Mouse (Mus musculus): Measurements from ENCODE around the gene Nbas. TPM values are rescaled to one million over a fixed set of nuclear protein-coding genes. Genes with fewer than 3 reads are reported as not detected.

Nbas gene
- total and polyA plus RNA-seq, 2 experiments from 2014 or later, result 12.4 to 41.4 TPM

DNA sequence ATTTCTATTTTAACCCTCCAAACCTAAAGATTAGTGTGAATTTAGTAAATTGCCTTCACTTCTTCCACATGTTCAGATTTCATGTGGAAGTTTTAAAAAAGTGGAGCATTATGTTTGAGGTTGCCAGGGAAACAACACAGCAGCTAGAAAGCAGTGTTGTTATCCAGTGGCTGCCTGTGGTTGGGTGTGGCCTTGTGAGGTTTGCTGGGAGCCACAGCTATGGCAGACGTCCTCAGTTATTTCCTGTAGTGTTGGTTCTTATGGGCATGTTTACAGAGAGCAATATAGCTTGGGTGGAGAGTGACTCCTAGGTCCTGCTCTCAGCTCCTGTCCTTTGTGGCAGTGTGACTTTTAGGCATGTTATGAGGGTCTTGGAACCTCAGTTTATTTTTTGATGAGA, 249.1 kb downstream of the Nbas start:
- Histone ChIP-seq H3K36me3 (ENCODE audit: insufficient read depth, low read length) (peaks cover 5% of the 10 kb centered on the region; the same call in 1 of the 2 replicates), H3K27ac (ENCODE audit: low read depth, low read length) (no peak overlapping the region), H3K9ac (replicated peaks; ENCODE audit: low read length, poor library complexity, severe bottlenecking) (no peak overlapping the region), H3K9me3 (ENCODE audit: low read length) (no peaks in the 10 kb centered on the region), H3K4me1 (ENCODE audit: insufficient read depth, low read length) (no peaks in the 10 kb centered on the region), H3K4me2 (ENCODE audit: low read depth, low read length, poor library complexity, severe bottlenecking) (no peak overlapping the region), H3K27me3 (ENCODE audit: insufficient read depth, low read length) (no peaks in the 10 kb centered on the region), H3K4me3 (ENCODE audit: low read depth, low read length) (no peak overlapping the region)
- ATAC-seq (ENCODE audit: low FRiP score) (no peak), DNase-seq (ENCODE audit: low spot score) (no peak)
- WGBS, result 33% methylated on average over 1 of the region's 1 CpGs
- no peak for TF ChIP-seq CTCF (IDR thresholded peaks at IDR 0.05)

DNA sequence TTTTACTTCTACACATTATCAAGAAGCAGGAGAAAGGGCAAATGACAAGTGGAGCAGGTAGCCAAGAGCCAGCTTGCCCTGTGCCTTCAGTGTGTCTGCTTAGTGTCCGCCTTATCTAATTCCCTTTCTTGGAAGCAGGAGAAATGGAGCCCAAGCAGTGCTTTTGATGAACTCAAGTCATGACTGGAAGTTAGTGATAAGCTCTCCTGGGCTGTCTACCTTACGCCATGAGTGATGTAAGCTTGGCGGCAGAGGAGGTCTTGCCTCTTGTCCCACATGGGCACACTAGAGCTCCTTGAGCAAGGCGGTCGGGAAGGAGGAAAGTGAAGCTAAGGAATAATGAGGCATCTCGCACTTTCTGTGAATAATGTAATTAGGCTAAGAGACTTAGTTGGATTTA, 250.5 kb downstream of the Nbas start:
- Histone ChIP-seq H3K9me3 (ENCODE audit: low read length) (no peaks in the 10 kb centered on the region), H3K27ac (ENCODE audit: low read depth, low read length) (no peak overlapping the region), H3K4me2 (ENCODE audit: low read depth, low read length, poor library complexity, severe bottlenecking) (no peak overlapping the region), H3K9ac (replicated peaks; ENCODE audit: low read length, poor library complexity, severe bottlenecking) (no peak overlapping the region), H3K4me1 (ENCODE audit: insufficient read depth, low read length) (no peaks in the 10 kb centered on the region), H3K27me3 (ENCODE audit: insufficient read depth, low read length) (no peaks in the 10 kb centered on the region), H3K4me3 (ENCODE audit: low read depth, low read length) (no peak overlapping the region), H3K36me3 (ENCODE audit: insufficient read depth, low read length) (peaks cover 5% of the 10 kb centered on the region; the same call in 1 of the 2 replicates)
- DNase-seq (ENCODE audit: low spot score), result no peak
- TF ChIP-seq CTCF (IDR thresholded peaks at IDR 0.05), result no peak
- WGBS, result 85% methylated on average over 6 of the region's 6 CpGs
- ATAC-seq (ENCODE audit: low FRiP score), result no peak

- peak; percentile 52 for TF ChIP-seq CTCF (IDR thresholded peaks at IDR 0.05)
- Histone ChIP-seq H3K27ac (ENCODE audit: low read depth, low read length) (no peak overlapping the region), H3K4me3 (ENCODE audit: low read depth, low read length) (no peak overlapping the region), H3K36me3 (ENCODE audit: insufficient read depth, low read length) (0 out of 2 replicates have a peak, but pooled peaks cover 7% of the 10 kb centered on the region), H3K4me2 (ENCODE audit: low read depth, low read length, poor library complexity, severe bottlenecking) (no peak overlapping the region), H3K4me1 (ENCODE audit: insufficient read depth, low read length) (no peaks in the 10 kb centered on the region), H3K9ac (replicated peaks; ENCODE audit: low read length, poor library complexity, severe bottlenecking) (no peak overlapping the region), H3K9me3 (ENCODE audit: low read length) (no peaks in the 10 kb centered on the region), H3K27me3 (ENCODE audit: insufficient read depth, low read length) (no peaks in the 10 kb centered on the region)
- WGBS, result 86% methylated on average over 1 of the region's 1 CpGs
- DNase-seq (ENCODE audit: low spot score), result no peak
- ATAC-seq (ENCODE audit: low FRiP score), result no peak
Observed at GRCm38 (mm10) chr12:13532731-13533365, 263.9 kb downstream of the Nbas start.

- H3K36me3 ChIP-seq (ENCODE audit: insufficient read depth, low read length), result 0 out of 2 replicates have a peak, but pooled peaks cover 7% of the 10 kb centered on the region
- WGBS, result 89% methylated on average over 4 of the region's 4 CpGs
- no peak for TF ChIP-seq CTCF (IDR thresholded peaks at IDR 0.05)
- H3K9ac ChIP-seq (replicated peaks; ENCODE audit: low read length, poor library complexity, severe bottlenecking), result no peak overlapping the region
- H3K9me3 ChIP-seq (ENCODE audit: low read length), result no peaks in the 10 kb centered on the region
- no peaks in the 10 kb centered on the region for H3K4me1 ChIP-seq (ENCODE audit: insufficient read depth, low read length)
- DNase-seq (ENCODE audit: low spot score) (no peak), ATAC-seq (ENCODE audit: low FRiP score) (no peak)
- no peak overlapping the region for H3K4me3 ChIP-seq (ENCODE audit: low read depth, low read length)
- H3K27me3 ChIP-seq (ENCODE audit: insufficient read depth, low read length), result no peaks in the 10 kb centered on the region
- H3K27ac ChIP-seq (ENCODE audit: low read depth, low read length), result no peak overlapping the region
- no peak overlapping the region for H3K4me2 ChIP-seq (ENCODE audit: low read depth, low read length, poor library complexity, severe bottlenecking)
Observed at GRCm38 (mm10) chr12:13539171-13539570, 270.2 kb downstream of the Nbas start.

- no peak for ATAC-seq (ENCODE audit: low FRiP score)
- no peak for TF ChIP-seq CTCF (IDR thresholded peaks at IDR 0.05)
- DNase-seq (ENCODE audit: low spot score), result no peak
- WGBS, result 46% methylated on average over 5 of the region's 5 CpGs
- no peaks in the 10 kb centered on the region for H3K27me3 ChIP-seq (ENCODE audit: insufficient read depth, low read length)
- H3K27ac ChIP-seq (ENCODE audit: low read depth, low read length), result no peak overlapping the region
- no peak overlapping the region for H3K9ac ChIP-seq (replicated peaks; ENCODE audit: low read length, poor library complexity, severe bottlenecking)
- no peak overlapping the region for H3K4me3 ChIP-seq (ENCODE audit: low read depth, low read length)
- H3K36me3 ChIP-seq (ENCODE audit: insufficient read depth, low read length), result no peaks in the 10 kb centered on the region
- no peaks in the 10 kb centered on the region for H3K9me3 ChIP-seq (ENCODE audit: low read length)
- H3K4me2 ChIP-seq (ENCODE audit: low read depth, low read length, poor library complexity, severe bottlenecking), result no peak overlapping the region
- no peaks in the 10 kb centered on the region for H3K4me1 ChIP-seq (ENCODE audit: insufficient read depth, low read length)
Observed at GRCm38 (mm10) chr12:13543806-13544205, 274.9 kb downstream of the Nbas start.

- Histone ChIP-seq H3K4me2 (ENCODE audit: low read depth, low read length, poor library complexity, severe bottlenecking) (no peak overlapping the region), H3K9me3 (ENCODE audit: low read length) (no peaks in the 10 kb centered on the region), H3K4me1 (ENCODE audit: insufficient read depth, low read length) (no peaks in the 10 kb centered on the region), H3K27ac (ENCODE audit: low read depth, low read length) (no peak overlapping the region), H3K36me3 (ENCODE audit: insufficient read depth, low read length) (peaks cover 8% of the 10 kb centered on the region; the same call in 1 of the 2 replicates), H3K27me3 (ENCODE audit: insufficient read depth, low read length) (no peaks in the 10 kb centered on the region), H3K9ac (replicated peaks; ENCODE audit: low read length, poor library complexity, severe bottlenecking) (no peak overlapping the region), H3K4me3 (ENCODE audit: low read depth, low read length) (no peak overlapping the region)
- no peak for TF ChIP-seq CTCF (IDR thresholded peaks at IDR 0.05)
- DNase-seq (ENCODE audit: low spot score) (no peak), ATAC-seq (ENCODE audit: low FRiP score) (no peak)
- WGBS, result 90% methylated on average over 5 of the region's 5 CpGs
Observed at GRCm38 (mm10) chr12:13563646-13564289, 294.8 kb downstream of the Nbas start.
